Mouse (Mus musculus): ENCODE measurements around the gene Osbp. TPM values are rescaled to one million over a fixed set of nuclear protein-coding genes. Genes with fewer than 3 reads are reported as not detected.

Gene Osbp
- polyA plus RNA-seq, 1 experiment = 23.1 TPM

- H3ac ChIP-seq (ENCODE audit: control insufficient read depth, insufficient read length) = no peak overlapping the region
- H3K36me3 ChIP-seq (ENCODE audit: control insufficient read depth, insufficient read depth) = no peaks in the 10 kb centered on the region
Measured at GRCm38 (mm10) chr19:11957396-11957795, 8.3 kb upstream of the Osbp start.

GRCm38 (mm10) chr19:11957846-11958245 is 7.9 kb upstream of the Osbp start:
- H3ac ChIP-seq (ENCODE audit: control insufficient read depth, insufficient read length) = no peak overlapping the region
- no peaks in the 10 kb centered on the region for H3K36me3 ChIP-seq (ENCODE audit: control insufficient read depth, insufficient read depth)
- no peak overlapping the region for H3K4me3 ChIP-seq
- no peak overlapping the region for H3K4me2 ChIP-seq (ENCODE audit: low read depth)
- H3K79me2 ChIP-seq (ENCODE audit: control insufficient read depth, insufficient read depth) = no peaks in the 10 kb centered on the region
- TF ChIP-seq USF1 (IDR thresholded peaks at IDR 0.05; ENCODE audit: low read depth) = no peak
- peaks cover 6% of the 10 kb centered on the region for H3K27me3 ChIP-seq (ENCODE audit: control insufficient read depth, insufficient read depth, insufficient read length)

More at GRCm38 (mm10) chr19:11957396-11957795, 8.3 kb upstream of the Osbp start:
- Histone ChIP-seq H3K27me3 (ENCODE audit: control insufficient read depth, insufficient read depth, insufficient read length) (peaks cover 2% of the 10 kb centered on the region), H3K4me2 (ENCODE audit: low read depth) (no peak overlapping the region), H3K79me2 (ENCODE audit: control insufficient read depth, insufficient read depth) (no peaks in the 10 kb centered on the region), H3K4me3 (no peak overlapping the region)
- TF ChIP-seq CEBPB (IDR thresholded peaks at IDR 0.05; ENCODE audit: insufficient read depth, poor library complexity, severe bottlenecking) = peak; percentile 65; the same call in 1 of the 2 replicates
- TF ChIP-seq REST (IDR thresholded peaks at IDR 0.05; ENCODE audit: insufficient read depth, insufficient read length) = no peak

GRCm38 (mm10) chr19:11964266-11964665 is 1.5 kb upstream of the Osbp start:
- H3K4me2 ChIP-seq (ENCODE audit: low read depth) = peak overlapping the region; percentile 84
- peaks cover 6% of the 10 kb centered on the region for H3K27me3 ChIP-seq (ENCODE audit: control insufficient read depth, insufficient read depth, insufficient read length)
- H3K4me3 ChIP-seq = peak overlapping the region; percentile 58
- H3ac ChIP-seq (ENCODE audit: control insufficient read depth, insufficient read length) = no peak overlapping the region
- peaks cover 31% of the 10 kb centered on the region for H3K79me2 ChIP-seq (ENCODE audit: control insufficient read depth, insufficient read depth)
- TF ChIP-seq TCF3 (IDR thresholded peaks at IDR 0.05; ENCODE audit: insufficient read length, low read depth) (no peak), MYOG (IDR thresholded peaks at IDR 0.05; ENCODE audit: control insufficient read depth in 1 of 3, insufficient read depth in 1 of 3, insufficient read length in 2 of 3, low read depth in 2 of 3) (no peak), CEBPB (IDR thresholded peaks at IDR 0.05; ENCODE audit: insufficient read depth, poor library complexity, severe bottlenecking) (no peak), REST (IDR thresholded peaks at IDR 0.05; ENCODE audit: insufficient read depth, insufficient read length) (no peak), POLR2A (IDR thresholded peaks at IDR 0.05; ENCODE audit: insufficient read length, low read depth) (no peak), SRF (IDR thresholded peaks at IDR 0.05; ENCODE audit: control insufficient read depth, insufficient read length, low read depth) (no peak), MYOD1 (IDR thresholded peaks at IDR 0.05; ENCODE audit: control insufficient read depth in 1 of 3, insufficient read length in 2 of 3, low read depth in 2 of 3) (no peak), TCF12 (IDR thresholded peaks at IDR 0.05; ENCODE audit: insufficient read depth, poor library complexity, severe bottlenecking) (no peak), USF1 (IDR thresholded peaks at IDR 0.05; ENCODE audit: low read depth) (no peak), E2F4 (IDR thresholded peaks at IDR 0.05; ENCODE audit: insufficient read depth) (no peak), POLR2AphosphoS2 (IDR thresholded peaks at IDR 0.05; ENCODE audit: insufficient read length, low read depth) (no peak), MAX (IDR thresholded peaks at IDR 0.05; ENCODE audit: low read depth) (no peak)
- H3K36me3 ChIP-seq (ENCODE audit: control insufficient read depth, insufficient read depth) = no peaks in the 10 kb centered on the region

- H3K4me3 ChIP-seq = peak overlapping the region; percentile 58
- TF ChIP-seq REST (IDR thresholded peaks at IDR 0.05; ENCODE audit: insufficient read depth, insufficient read length) (no peak), POLR2AphosphoS2 (IDR thresholded peaks at IDR 0.05; ENCODE audit: insufficient read length, low read depth) (peak; percentile 47)
Measured at GRCm38 (mm10) chr19:11966201-11966636, 478 bp downstream of the Osbp start.

GRCm38 (mm10) chr19:11969155-11970050 is 3.7 kb downstream of the Osbp start:
- Histone ChIP-seq H3K27me3 (ENCODE audit: control insufficient read depth, insufficient read depth, insufficient read length) (no peaks in the 10 kb centered on the region), H3K4me2 (ENCODE audit: low read depth) (peak overlapping the region; percentile 63), H3K79me2 (ENCODE audit: control insufficient read depth, insufficient read depth) (peaks cover 31% of the 10 kb centered on the region), H3K36me3 (ENCODE audit: control insufficient read depth, insufficient read depth) (peaks cover 29% of the 10 kb centered on the region), H3ac (ENCODE audit: control insufficient read depth, insufficient read length) (no peak overlapping the region), H3K4me3 (no peak overlapping the region)
- TF ChIP-seq MYOD1 (IDR thresholded peaks at IDR 0.05; ENCODE audit: control insufficient read depth in 1 of 3, insufficient read length in 2 of 3, low read depth in 2 of 3) = peak in 2 of 3 experiments; percentile 27 to 78
- no peak for TF ChIP-seq POLR2AphosphoS2 (IDR thresholded peaks at IDR 0.05; ENCODE audit: insufficient read length, low read depth)

More at GRCm38 (mm10) chr19:11966201-11966636, 478 bp downstream of the Osbp start:
- peak overlapping the region; percentile 97 for H3K4me2 ChIP-seq (ENCODE audit: low read depth)
- peaks cover 6% of the 10 kb centered on the region for H3K27me3 ChIP-seq (ENCODE audit: control insufficient read depth, insufficient read depth, insufficient read length)
- H3K79me2 ChIP-seq (ENCODE audit: control insufficient read depth, insufficient read depth) = peaks cover 31% of the 10 kb centered on the region
- no peaks in the 10 kb centered on the region for H3K36me3 ChIP-seq (ENCODE audit: control insufficient read depth, insufficient read depth)
- H3ac ChIP-seq (ENCODE audit: control insufficient read depth, insufficient read length) = peak overlapping the region; percentile 67
